Mouse (Mus musculus) small intestine, adult 2 months (tissue): Measurements from ENCODE around the gene Gsdma3.

Experiments used
- CTCF ChIP-seq: fragments of 200-500 bp; IDR thresholded peaks from 2 replicates; pipeline ENCODE4 v1.5.1; 2012; ENCODE audit warnings: low read depth, mild to moderate bottlenecking, control low read depth, inconsistent platforms, low read length, moderate library complexity, mixed read lengths; ENCODE audit not compliant: insufficient replicate concordance, insufficient read length; ENCODE audit errors: extremely low read depth
- POLR2A ChIP-seq: fragments of 200-500 bp; IDR thresholded peaks from 2 replicates; pipeline ENCODE4 v1.6.1; 2012; ENCODE audit warnings: low read depth, mild to moderate bottlenecking, control low read depth, inconsistent platforms, low read length, moderate library complexity

DNA sequence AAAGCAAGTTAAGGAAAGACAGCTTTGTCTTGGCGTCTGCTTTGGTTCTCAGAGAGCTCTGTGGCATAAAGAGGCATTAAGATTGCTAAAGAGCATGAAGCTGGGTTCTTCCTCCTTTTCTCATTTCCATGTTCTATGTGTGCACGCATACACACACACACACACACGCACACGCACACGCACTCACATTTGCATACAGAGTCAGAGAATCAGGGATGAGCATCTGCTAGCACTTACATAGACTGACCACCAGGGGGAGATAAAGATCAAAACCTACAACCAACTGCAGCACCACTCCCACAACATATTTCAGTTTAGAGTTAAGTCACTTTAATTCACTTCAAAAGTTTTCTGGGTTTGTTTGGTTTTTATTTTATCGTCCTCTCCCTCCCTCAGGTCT, 34.4 kb downstream of the Gsdma3 start:
- TF ChIP-seq CTCF: 0 out of 2 replicates have a peak, but pooled peaks have one; percentile 6
- no peak for TF ChIP-seq POLR2A
